Comparison of ENCODE assay signal across 20 mouse cellular contexts in genomic region chr6:56996943-56997342, GRCm38 (mm10). TPM values are rescaled to one million over a fixed set of nuclear protein-coding genes. Genes with fewer than 3 reads are reported as not detected.
DNase-seq lines count a peak whose midpoint lies in the region; TF ChIP-seq lines count a peak whose summit lies in the region.
"Had no signal": no experiment of that assay in that cellular context is flagged by ENCODE, and none has a peak within 500 bp of the region (broad histone marks: within the 10 kb centered on the region; RNA-seq: fewer than 3 reads in every experiment).

Gene Vmn1r6 (plus strand): TSS chr6:56997243.

- no peak for DNase-seq in heart, embryonic 10.5 days (ENCODE audit: low spot score)
- DNase-seq: adrenal gland, adult 2 months; adrenal gland, adult 8-10 months; adrenal gland, postnatal 10 days; adrenal gland, postnatal 14 days; adrenal gland, postnatal 25 days; adrenal gland, postnatal 36 days; B cell, adult 2 months; cerebellum, adult 11 months; cerebellum, adult 11-12 months; cerebellum, adult 18-20 months; cerebellum, adult 2 months had no signal

- no peak for TF ChIP-seq POLR2A in olfactory bulb, adult 2 months (IDR thresholded peaks at IDR 0.05; ENCODE audit: insufficient read depth, low read depth, low read length)

- H3K27ac ChIP-seq in olfactory bulb, adult 2 months (ENCODE audit: insufficient read depth, low read depth, low read length), result no peak within 1 kb of the TSS
- no peak within 1 kb of the TSS for H3K27ac ChIP-seq in heart, embryonic 10.5 days

- H3K4me3 ChIP-seq in olfactory bulb, adult 2 months (ENCODE audit: insufficient read depth, low read depth, low read length), result no peak within 1 kb of the TSS
- H3K4me3 ChIP-seq in heart, embryonic 10.5 days, result no peak within 1 kb of the TSS

- no peaks in the 10 kb centered on the region for H3K36me3 ChIP-seq in heart, embryonic 10.5 days
- H3K36me3 ChIP-seq: G1E had no signal

- H3K4me1 ChIP-seq in olfactory bulb, adult 2 months (ENCODE audit: control insufficient read depth, insufficient read depth, low read length), result no peaks in the 10 kb centered on the region
- H3K4me1 ChIP-seq in heart, embryonic 10.5 days, result no peaks in the 10 kb centered on the region

- no peak for TF ChIP-seq CTCF in olfactory bulb, adult 2 months (IDR thresholded peaks at IDR 0.05; ENCODE audit: insufficient read depth, low read depth, low read length)

- no peaks in the 10 kb centered on the region for H3K9me3 ChIP-seq in heart, embryonic 10.5 days
- H3K9me3 ChIP-seq: G1E had no signal

- no peaks in the 10 kb centered on the region for H3K27me3 ChIP-seq in heart, embryonic 10.5 days (ENCODE audit: insufficient read depth, poor library complexity, severe bottlenecking)
- H3K27me3 ChIP-seq: CH12.LX had no signal

- 87% methylated on average over 2 of the region's 2 CpGs for WGBS in olfactory bulb, adult 2 months
- WGBS in heart, embryonic 10.5 days, result 68% methylated on average over 2 of the region's 2 CpGs

RNA-seq across cellular contexts. Expression of gene Vmn1r6, which starts in this region (rescaled TPM):
- not detected in 2 replicates for polyA plus RNA-seq in olfactory bulb, adult 2 months (2012; ENCODE audit: insufficient read depth, insufficient read length, low replicate concordance, missing spikeins)
- polyA plus RNA-seq in heart, embryonic 10.5 days (2016; fragmentation: Nextera tagmentation; extraction: Ambion mirVana), result not detected in 2 replicates
- polyA plus RNA-seq: activated CD4-positive, CD25-positive, alpha-beta regulatory T cell, adult 4 months; adrenal gland, adult 2 months; brain, embryonic 14.5 days; C2C12; CD4-positive, CD25-positive, alpha-beta regulatory T cell, adult 4 months; cerebellum, adult 2 months; G1E; Patski had no signal
